Mouse (Mus musculus): Measurements from ENCODE around the gene Fermt2. TPM values are rescaled to one million over a fixed set of nuclear protein-coding genes. Genes with fewer than 3 reads are reported as not detected.

Gene Fermt2
- polyA plus RNA-seq, 1 experiment from 2014 or later: 72.2 TPM

GRCm38 (mm10) chr14:45548118-45548517 is 18.2 kb upstream of the Fermt2 start:
- no peak for ATAC-seq (replicated peaks)

GRCm38 (mm10) chr14:45544905-45545304 is 15.0 kb upstream of the Fermt2 start:
- Histone ChIP-seq H3K4me1 (peaks cover 4% of the 10 kb centered on the region; the same call in 1 of the 2 replicates), H3K9me3 (no peaks in the 10 kb centered on the region), H3K27ac (replicated peaks) (no peak overlapping the region), H3K36me3 (no peaks in the 10 kb centered on the region), H3K9ac (replicated peaks) (no peak overlapping the region), H3K4me3 (no peak overlapping the region), H3K4me2 (replicated peaks) (no peak overlapping the region), H3K27me3 (no peaks in the 10 kb centered on the region)
- 90% methylated on average over 7 of the region's 7 CpGs for WGBS
- ATAC-seq (replicated peaks): no peak

More at GRCm38 (mm10) chr14:45548118-45548517, 18.2 kb upstream of the Fermt2 start:
- H3K27me3 ChIP-seq: no peaks in the 10 kb centered on the region
- H3K4me3 ChIP-seq: no peak overlapping the region
- no peaks in the 10 kb centered on the region for H3K36me3 ChIP-seq
- H3K4me1 ChIP-seq: no peaks in the 10 kb centered on the region
- H3K9me3 ChIP-seq: no peaks in the 10 kb centered on the region
- no peak overlapping the region for H3K9ac ChIP-seq (replicated peaks)
- 73% methylated on average over 3 of the region's 3 CpGs for WGBS
- no peak overlapping the region for H3K4me2 ChIP-seq (replicated peaks)
- no peak overlapping the region for H3K27ac ChIP-seq (replicated peaks)

GRCm38 (mm10) chr14:45544026-45544425 is 14.1 kb upstream of the Fermt2 start:
- Histone ChIP-seq H3K4me1 (peaks cover 8% of the 10 kb centered on the region; the same call in 1 of the 2 replicates), H3K9me3 (no peaks in the 10 kb centered on the region), H3K9ac (replicated peaks) (no peak overlapping the region), H3K36me3 (no peaks in the 10 kb centered on the region), H3K27me3 (no peaks in the 10 kb centered on the region), H3K4me2 (replicated peaks) (no peak overlapping the region), H3K27ac (replicated peaks) (no peak overlapping the region), H3K4me3 (no peak overlapping the region)
- no peak for ATAC-seq (replicated peaks)
- WGBS: 78% methylated on average over 5 of the region's 6 CpGs

GRCm38 (mm10) chr14:45539659-45540468 is 9.9 kb upstream of the Fermt2 start:
- Histone ChIP-seq H3K4me2 (replicated peaks) (no peak overlapping the region), H3K9me3 (no peaks in the 10 kb centered on the region), H3K4me3 (no peak overlapping the region), H3K36me3 (no peaks in the 10 kb centered on the region), H3K27me3 (no peaks in the 10 kb centered on the region), H3K4me1 (peaks cover 8% of the 10 kb centered on the region; the same call in 1 of the 2 replicates), H3K27ac (replicated peaks) (peak overlapping the region; percentile 65), H3K9ac (replicated peaks) (no peak overlapping the region)
- 14% methylated on average over 12 of the region's 12 CpGs for WGBS
- ATAC-seq (replicated peaks): peak; percentile 83

- Histone ChIP-seq H3K9me3 (no peaks in the 10 kb centered on the region), H3K4me3 (peak overlapping the region; percentile 77), H3K4me1 (peaks cover 27% of the 10 kb centered on the region), H3K27me3 (no peaks in the 10 kb centered on the region), H3K9ac (replicated peaks) (peak overlapping the region; percentile 77), H3K27ac (replicated peaks) (peak overlapping the region; percentile 93), H3K4me2 (replicated peaks) (peak overlapping the region; percentile 65), H3K36me3 (no peaks in the 10 kb centered on the region)
- 1% methylated on average over 37 of the region's 37 CpGs for whole genome bisulfite sequencing
- no peak; the same call in 1 of the 2 replicates for ATAC-seq (replicated peaks)
Observed at GRCm38 (mm10) chr14:45530364-45531345, 737 bp upstream of the Fermt2 start.

- H3K9ac ChIP-seq (replicated peaks): peak overlapping the region; percentile 77
- peak; percentile 15; the same call in 1 of the 2 replicates for ATAC-seq (replicated peaks)
- peak overlapping the region; percentile 77 for H3K4me3 ChIP-seq
- peaks cover 30% of the 10 kb centered on the region for H3K4me1 ChIP-seq
- peak overlapping the region; percentile 65 for H3K4me2 ChIP-seq (replicated peaks)
- peak overlapping the region; percentile 93; the same call in 1 of the 2 replicates for H3K27ac ChIP-seq (replicated peaks)
- H3K27me3 ChIP-seq: no peaks in the 10 kb centered on the region
- H3K36me3 ChIP-seq: no peaks in the 10 kb centered on the region
- H3K9me3 ChIP-seq: no peaks in the 10 kb centered on the region
- WGBS: under 1% methylated on average over 13 of the region's 13 CpGs
Observed at GRCm38 (mm10) chr14:45528861-45529260, 1.1 kb downstream of the Fermt2 start.

GRCm38 (mm10) chr14:45515771-45516170 is 14.1 kb downstream of the Fermt2 start:
- 79% methylated on average over 11 of the region's 11 CpGs for WGBS
- H3K27ac ChIP-seq (replicated peaks): no peak overlapping the region

GRCm38 (mm10) chr14:45510787-45511186 is 19.1 kb downstream of the Fermt2 start:
- no peak overlapping the region for H3K27ac ChIP-seq (replicated peaks)
- H3K9ac ChIP-seq (replicated peaks): no peak overlapping the region
- WGBS: 62% methylated on average over 4 of the region's 4 CpGs
- no peaks in the 10 kb centered on the region for H3K27me3 ChIP-seq
- no peaks in the 10 kb centered on the region for H3K36me3 ChIP-seq
- H3K9me3 ChIP-seq: no peaks in the 10 kb centered on the region
- ATAC-seq (replicated peaks): no peak
- no peak overlapping the region for H3K4me3 ChIP-seq
- peaks cover 15% of the 10 kb centered on the region for H3K4me1 ChIP-seq
- no peak overlapping the region for H3K4me2 ChIP-seq (replicated peaks)

More at GRCm38 (mm10) chr14:45515771-45516170, 14.1 kb downstream of the Fermt2 start:
- Histone ChIP-seq H3K36me3 (no peaks in the 10 kb centered on the region), H3K4me3 (no peak overlapping the region), H3K9me3 (no peaks in the 10 kb centered on the region), H3K4me1 (no peaks in the 10 kb centered on the region; the same call in 1 of the 2 replicates), H3K9ac (replicated peaks) (no peak overlapping the region), H3K4me2 (replicated peaks) (no peak overlapping the region), H3K27me3 (no peaks in the 10 kb centered on the region)
- ATAC-seq (replicated peaks): no peak

- H3K9me3 ChIP-seq: no peaks in the 10 kb centered on the region
- H3K27me3 ChIP-seq: no peaks in the 10 kb centered on the region
- H3K4me2 ChIP-seq (replicated peaks): no peak overlapping the region
- 0 out of 2 replicates have a peak overlapping the region, but pooled peaks have one; percentile 7 for H3K9ac ChIP-seq (replicated peaks)
- 0 out of 2 replicates have a peak overlapping the region, but pooled peaks have one; percentile 7 for H3K27ac ChIP-seq (replicated peaks)
- 0 out of 2 replicates have a peak, but pooled peaks cover 3% of the 10 kb centered on the region for H3K36me3 ChIP-seq
- H3K4me1 ChIP-seq: peaks cover 15% of the 10 kb centered on the region
- 57% methylated on average over 4 of the region's 4 CpGs for WGBS
- no peak for ATAC-seq (replicated peaks)
- no peak overlapping the region for H3K4me3 ChIP-seq
Observed at GRCm38 (mm10) chr14:45507923-45508322, 22.0 kb downstream of the Fermt2 start.

- peak overlapping the region; percentile 7; the same call in 1 of the 2 replicates for H3K9ac ChIP-seq (replicated peaks)
- H3K4me3 ChIP-seq: no peak overlapping the region
- H3K4me1 ChIP-seq: peaks cover 15% of the 10 kb centered on the region
- ATAC-seq (replicated peaks): 0 out of 2 replicates have a peak, but pooled peaks have one; percentile 29
- no peak overlapping the region for H3K4me2 ChIP-seq (replicated peaks)
- H3K27me3 ChIP-seq: no peaks in the 10 kb centered on the region
- H3K9me3 ChIP-seq: no peaks in the 10 kb centered on the region
- H3K36me3 ChIP-seq: 0 out of 2 replicates have a peak, but pooled peaks cover 3% of the 10 kb centered on the region
- 0 out of 2 replicates have a peak overlapping the region, but pooled peaks have one; percentile 6 for H3K27ac ChIP-seq (replicated peaks)
- WGBS: 51% methylated on average over 3 of the region's 3 CpGs
Observed at GRCm38 (mm10) chr14:45507447-45507846, 22.5 kb downstream of the Fermt2 start.

GRCm38 (mm10) chr14:45507032-45507431 is 22.9 kb downstream of the Fermt2 start:
- 14% methylated on average over 6 of the region's 6 CpGs for WGBS
- no peak overlapping the region for H3K9ac ChIP-seq (replicated peaks)
- peaks cover 15% of the 10 kb centered on the region for H3K4me1 ChIP-seq
- no peak overlapping the region for H3K4me3 ChIP-seq
- ATAC-seq (replicated peaks): 0 out of 2 replicates have a peak, but pooled peaks have one; percentile 23
- 0 out of 2 replicates have a peak overlapping the region, but pooled peaks have one; percentile 6 for H3K27ac ChIP-seq (replicated peaks)
- no peaks in the 10 kb centered on the region for H3K27me3 ChIP-seq
- H3K36me3 ChIP-seq: 0 out of 2 replicates have a peak, but pooled peaks cover 3% of the 10 kb centered on the region
- no peak overlapping the region for H3K4me2 ChIP-seq (replicated peaks)
- H3K9me3 ChIP-seq: no peaks in the 10 kb centered on the region

Data from forebrain, embryonic 15.5 days (tissue).